Mouse (Mus musculus): ENCODE measurements at regions not wholly inside any gene's neighbourhood (a gene's known extent, or its start where the extent isn't known, plus 50 kb on each side); places are given as distances from the start of the nearest gene placed in this dataset.
"Not testable (repeated sequence)": the region's sequence is repeated elsewhere in the genome, so short reads cannot be mapped to it uniquely, and the experiment has no call there.

DNA sequence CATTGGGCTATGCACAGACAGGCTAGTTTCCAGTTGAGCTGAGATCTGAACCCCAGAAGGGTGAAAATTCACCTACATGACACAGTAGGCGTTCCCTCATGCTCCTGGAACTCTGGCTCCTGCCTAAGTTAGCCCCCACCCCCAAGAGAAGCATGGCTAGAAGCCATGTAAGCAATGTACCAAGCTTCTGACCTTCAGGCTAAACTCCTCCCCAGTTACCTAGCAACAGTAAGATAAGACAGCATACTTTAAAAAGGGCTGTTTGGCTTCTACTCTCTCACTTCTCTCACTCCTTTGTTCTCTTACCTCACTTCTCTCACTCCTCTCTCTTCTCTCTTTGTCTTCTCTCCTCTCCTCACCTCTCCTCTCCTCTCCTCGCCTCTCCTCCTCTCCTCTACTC, 629.7 kb upstream of the Prmt6 start:
- H3K9me3 ChIP-seq (ENCODE audit: control insufficient read depth, insufficient read depth, low read depth, low read length); in situ Hi-C loops (cut with MboI; ENCODE audit: low sequenced_read_pairs in 2 of 2, unreplicated experiment in 2 of 2); H3K9ac ChIP-seq (ENCODE audit: insufficient read depth, low read depth, low read length, poor library complexity, severe bottlenecking); H3K36me3 ChIP-seq (ENCODE audit: control insufficient read depth, insufficient read depth, low read length, poor library complexity, severe bottlenecking); DNase-seq (ENCODE audit: low read depth, low spot score); H3K4me3 ChIP-seq (ENCODE audit: insufficient read depth in 1 of 2, low read depth in 1 of 2, low read length in 2 of 2, poor library complexity in 1 of 2, severe bottlenecking in 1 of 2); H3K4me1 ChIP-seq (ENCODE audit: control insufficient read depth in 2 of 2, insufficient read depth in 2 of 2, low read length in 2 of 2, poor library complexity in 1 of 2); H3K27ac ChIP-seq (ENCODE audit: insufficient read depth, low read depth, low read length, poor library complexity, severe bottlenecking): not testable (repeated sequence)

DNA sequence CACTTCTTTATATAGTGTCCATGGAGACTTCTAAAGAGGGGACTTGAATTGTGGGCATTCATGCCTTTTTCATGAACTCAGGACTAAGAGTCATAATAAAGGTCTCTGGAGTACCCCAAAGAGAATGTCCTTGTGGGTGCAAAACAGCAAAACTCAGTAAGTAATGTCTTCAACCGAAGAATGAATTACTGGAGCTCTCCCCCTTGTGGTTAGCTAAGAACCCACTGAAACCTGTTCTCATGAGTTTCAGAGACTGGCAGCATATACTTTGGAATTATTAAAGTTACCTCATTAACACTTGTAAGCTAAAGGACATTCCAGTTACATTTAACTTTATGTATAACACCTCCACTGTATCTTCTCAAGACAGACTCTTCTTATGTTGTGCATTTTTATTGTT, 615.2 kb upstream of the Prmt6 start:
- H3K27ac ChIP-seq (ENCODE audit: insufficient read depth, low read depth, low read length, poor library complexity, severe bottlenecking), result no peak overlapping the region
- DNase-seq (ENCODE audit: low read depth, low spot score), result no peak
- H3K9me3 ChIP-seq (ENCODE audit: control insufficient read depth, insufficient read depth, low read depth, low read length), result no peaks in the 10 kb centered on the region
- in situ Hi-C loops (cut with MboI; ENCODE audit: low sequenced_read_pairs in 2 of 2, unreplicated experiment in 2 of 2), result no loop called here
- no peaks in the 10 kb centered on the region for H3K36me3 ChIP-seq (ENCODE audit: control insufficient read depth, insufficient read depth, low read length, poor library complexity, severe bottlenecking)
- TF ChIP-seq ZC3H11A (IDR thresholded peaks at IDR 0.05; ENCODE audit: borderline replicate concordance, low read depth, low read length) (no peak), CHD2 (IDR thresholded peaks at IDR 0.05; ENCODE audit: low read depth, low read length) (no peak), HCFC1 (IDR thresholded peaks at IDR 0.05; ENCODE audit: borderline replicate concordance, insufficient read depth, low read length) (no peak), ZNF384 (IDR thresholded peaks at IDR 0.05; ENCODE audit: low read depth, low read length) (no peak), MAFK (IDR thresholded peaks at IDR 0.05; ENCODE audit: insufficient read depth, low read depth, low read length) (no peak)
- no peak overlapping the region for H3K9ac ChIP-seq (ENCODE audit: insufficient read depth, low read depth, low read length, poor library complexity, severe bottlenecking)
- no peak overlapping the region for H3K4me3 ChIP-seq (ENCODE audit: insufficient read depth in 1 of 2, low read depth in 1 of 2, low read length in 2 of 2, poor library complexity in 1 of 2, severe bottlenecking in 1 of 2)
- no peaks in the 10 kb centered on the region for H3K4me1 ChIP-seq (ENCODE audit: control insufficient read depth in 2 of 2, insufficient read depth in 2 of 2, low read length in 2 of 2, poor library complexity in 1 of 2)

DNA sequence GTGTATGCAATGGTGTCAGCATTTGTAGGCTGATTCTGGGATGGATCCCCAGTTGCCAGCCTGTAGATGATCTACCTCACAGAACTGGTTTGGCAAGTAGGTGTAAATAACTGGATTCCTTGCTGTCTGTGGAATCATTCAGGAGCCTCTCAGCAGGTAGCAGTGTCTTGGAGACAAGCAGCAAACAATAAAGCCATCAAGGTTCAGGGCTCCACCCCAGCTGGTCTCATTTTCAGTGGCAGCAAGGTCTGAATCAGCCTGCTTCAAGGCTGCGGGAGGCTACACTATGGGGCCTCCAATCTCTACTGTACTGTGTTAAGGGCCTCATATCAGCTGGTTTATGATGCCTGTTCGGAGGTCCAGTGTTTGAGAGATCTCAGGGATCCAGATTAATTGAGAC, 596.4 kb upstream of the Prmt6 start:
- in situ Hi-C loops (cut with MboI; ENCODE audit: low sequenced_read_pairs in 2 of 2, unreplicated experiment in 2 of 2), result no loop called here
- Histone ChIP-seq H3K9ac (ENCODE audit: insufficient read depth, low read depth, low read length, poor library complexity, severe bottlenecking) (no peak overlapping the region), H3K27ac (ENCODE audit: insufficient read depth, low read depth, low read length, poor library complexity, severe bottlenecking) (no peak overlapping the region), H3K4me1 (ENCODE audit: control insufficient read depth in 2 of 2, insufficient read depth in 2 of 2, low read length in 2 of 2, poor library complexity in 1 of 2) (peaks cover 0 to 2% of the 10 kb centered on the region in 2 experiments; a peak in 1 of 4 replicates), H3K36me3 (ENCODE audit: control insufficient read depth, insufficient read depth, low read length, poor library complexity, severe bottlenecking) (no peaks in the 10 kb centered on the region), H3K4me3 (ENCODE audit: insufficient read depth in 1 of 2, low read depth in 1 of 2, low read length in 2 of 2, poor library complexity in 1 of 2, severe bottlenecking in 1 of 2) (no peak overlapping the region), H3K9me3 (ENCODE audit: control insufficient read depth, insufficient read depth, low read depth, low read length) (no peaks in the 10 kb centered on the region)
- no peak for TF ChIP-seq ZC3H11A (IDR thresholded peaks at IDR 0.05; ENCODE audit: borderline replicate concordance, low read depth, low read length)
- no peak for TF ChIP-seq CHD2 (IDR thresholded peaks at IDR 0.05; ENCODE audit: low read depth, low read length)
- no peak for TF ChIP-seq MAFK (IDR thresholded peaks at IDR 0.05; ENCODE audit: insufficient read depth, low read depth, low read length)
- no peak for TF ChIP-seq ZNF384 (IDR thresholded peaks at IDR 0.05; ENCODE audit: low read depth, low read length)
- TF ChIP-seq HCFC1 (IDR thresholded peaks at IDR 0.05; ENCODE audit: borderline replicate concordance, insufficient read depth, low read length), result no peak
- peak; percentile 29 for DNase-seq (ENCODE audit: low read depth, low spot score)

DNA sequence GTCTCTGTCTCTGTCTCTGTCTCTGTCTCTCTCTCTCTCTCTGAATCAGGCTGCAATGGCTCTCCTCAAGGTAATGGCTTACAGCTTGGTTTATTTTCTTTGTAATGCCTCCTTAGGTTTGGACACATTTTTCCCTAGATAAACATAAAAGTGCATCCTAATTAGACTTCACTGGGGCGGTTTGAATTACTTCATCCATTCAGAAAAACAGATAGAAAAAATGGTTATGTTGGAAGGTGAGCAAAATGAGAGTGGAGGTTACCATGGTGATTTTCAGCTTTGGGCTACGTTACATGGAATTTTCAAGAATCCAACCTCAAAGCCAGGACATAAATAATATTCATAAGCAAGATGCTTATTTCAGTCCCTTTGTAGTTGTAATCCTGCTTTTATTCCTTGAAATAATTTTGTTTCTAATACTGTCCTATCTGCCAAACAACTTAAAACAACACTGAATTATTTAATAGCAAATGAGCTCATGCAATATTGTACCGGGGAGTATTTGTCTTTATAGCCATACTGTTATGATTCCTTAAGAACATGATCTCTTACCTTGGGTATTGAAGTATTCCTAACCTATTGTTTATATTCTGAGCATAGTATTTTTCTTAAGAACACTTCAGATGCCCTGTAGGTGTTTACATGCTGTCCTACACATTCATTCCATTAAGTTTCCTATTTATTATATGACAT, 570.1 kb upstream of the Prmt6 start:
- no peak overlapping the region for H3K27ac ChIP-seq (ENCODE audit: insufficient read depth, low read depth, low read length, poor library complexity, severe bottlenecking)
- no peak overlapping the region for H3K9ac ChIP-seq (ENCODE audit: insufficient read depth, low read depth, low read length, poor library complexity, severe bottlenecking)
- no peak overlapping the region for H3K4me3 ChIP-seq (ENCODE audit: insufficient read depth in 1 of 2, low read depth in 1 of 2, low read length in 2 of 2, poor library complexity in 1 of 2, severe bottlenecking in 1 of 2)
- H3K4me1 ChIP-seq (ENCODE audit: control insufficient read depth in 2 of 2, insufficient read depth in 2 of 2, low read length in 2 of 2, poor library complexity in 1 of 2), result no peaks in the 10 kb centered on the region
- H3K9me3 ChIP-seq (ENCODE audit: control insufficient read depth, insufficient read depth, low read depth, low read length), result no peaks in the 10 kb centered on the region
- no peaks in the 10 kb centered on the region for H3K36me3 ChIP-seq (ENCODE audit: control insufficient read depth, insufficient read depth, low read length, poor library complexity, severe bottlenecking)
- no peak for TF ChIP-seq ZNF384 (IDR thresholded peaks at IDR 0.05; ENCODE audit: low read depth, low read length)
- no peak for TF ChIP-seq HCFC1 (IDR thresholded peaks at IDR 0.05; ENCODE audit: borderline replicate concordance, insufficient read depth, low read length)
- TF ChIP-seq MAFK (IDR thresholded peaks at IDR 0.05; ENCODE audit: insufficient read depth, low read depth, low read length), result no peak
- no peak for TF ChIP-seq ZC3H11A (IDR thresholded peaks at IDR 0.05; ENCODE audit: borderline replicate concordance, low read depth, low read length)
- no peak for TF ChIP-seq CHD2 (IDR thresholded peaks at IDR 0.05; ENCODE audit: low read depth, low read length)
- in situ Hi-C loops (cut with MboI; ENCODE audit: low sequenced_read_pairs in 2 of 2, unreplicated experiment in 2 of 2), result no loop called here
- DNase-seq (ENCODE audit: low read depth, low spot score), result no peak

DNA sequence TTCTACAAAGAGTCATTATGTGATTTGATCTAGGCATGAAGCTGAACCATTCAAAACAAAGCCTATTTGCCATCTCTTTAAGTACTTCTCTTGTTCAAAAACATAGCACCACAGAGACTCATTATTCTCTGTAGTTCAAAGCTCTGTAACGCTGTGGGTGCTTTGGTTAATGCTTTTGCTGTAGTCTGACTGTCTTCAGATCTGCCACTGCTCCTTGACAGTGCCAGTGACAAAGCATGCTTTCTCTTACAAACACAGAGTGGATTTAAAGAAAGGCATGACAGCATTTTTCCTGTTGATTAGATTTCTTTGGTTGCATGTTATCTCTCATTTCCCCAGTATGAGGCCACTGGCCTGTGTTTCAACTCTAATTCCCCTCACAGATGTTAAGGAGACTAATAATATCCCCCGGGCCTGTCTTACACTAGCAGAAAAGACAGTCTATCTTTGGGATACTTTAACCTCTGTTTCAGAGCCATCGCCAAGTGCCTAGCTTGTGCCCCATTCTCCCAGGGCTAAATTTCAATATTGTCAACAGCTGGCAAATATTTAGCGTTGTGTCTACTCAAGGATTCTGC, 538.3 kb upstream of the Prmt6 start:
- TF ChIP-seq MAFK (IDR thresholded peaks at IDR 0.05; ENCODE audit: insufficient read depth, low read depth, low read length) (no peak), HCFC1 (IDR thresholded peaks at IDR 0.05; ENCODE audit: borderline replicate concordance, insufficient read depth, low read length) (no peak), ZNF384 (IDR thresholded peaks at IDR 0.05; ENCODE audit: low read depth, low read length) (no peak), ZC3H11A (IDR thresholded peaks at IDR 0.05; ENCODE audit: borderline replicate concordance, low read depth, low read length) (no peak), CHD2 (IDR thresholded peaks at IDR 0.05; ENCODE audit: low read depth, low read length) (no peak)
- Histone ChIP-seq H3K36me3 (ENCODE audit: control insufficient read depth, insufficient read depth, low read length, poor library complexity, severe bottlenecking) (no peaks in the 10 kb centered on the region), H3K9ac (ENCODE audit: insufficient read depth, low read depth, low read length, poor library complexity, severe bottlenecking) (no peak overlapping the region), H3K4me3 (ENCODE audit: insufficient read depth in 1 of 2, low read depth in 1 of 2, low read length in 2 of 2, poor library complexity in 1 of 2, severe bottlenecking in 1 of 2) (no peak overlapping the region), H3K4me1 (ENCODE audit: control insufficient read depth in 2 of 2, insufficient read depth in 2 of 2, low read length in 2 of 2, poor library complexity in 1 of 2) (no peaks in the 10 kb centered on the region), H3K9me3 (ENCODE audit: control insufficient read depth, insufficient read depth, low read depth, low read length) (no peaks in the 10 kb centered on the region), H3K27ac (ENCODE audit: insufficient read depth, low read depth, low read length, poor library complexity, severe bottlenecking) (no peak overlapping the region)
- in situ Hi-C loops (cut with MboI; ENCODE audit: low sequenced_read_pairs in 2 of 2, unreplicated experiment in 2 of 2), result no loop called here
- DNase-seq (ENCODE audit: low read depth, low spot score), result no peak

Measured in ES-E14 (cell line).